Mouse (Mus musculus): ENCODE measurements at regions not wholly inside any gene's neighbourhood (a gene's known extent, or its start where the extent isn't known, plus 50 kb on each side); places are given as distances from the start of the nearest gene placed in this dataset.

GRCm38 (mm10) chr13:101203463-101203862, 370.2 kb upstream of the Slc30a5 start:
- no peak overlapping the region for H3K4me3 ChIP-seq (replicated peaks in 1 of 3; ENCODE audit: low read depth in 2 of 3, low read length in 2 of 3, poor library complexity in 1 of 3)
- no peaks in the 10 kb centered on the region for H3K27me3 ChIP-seq (replicated peaks)
- no peak overlapping the region for H3K4me2 ChIP-seq (ENCODE audit: insufficient read depth, low read depth, poor library complexity, severe bottlenecking)
- TF ChIP-seq MXI1 (IDR thresholded peaks at IDR 0.05; ENCODE audit: low read depth, low read length) = no peak
- no peak for TF ChIP-seq CHD2 (IDR thresholded peaks at IDR 0.05; ENCODE audit: low read length)
- no peak for TF ChIP-seq HCFC1 (IDR thresholded peaks at IDR 0.05; ENCODE audit: low read depth, low read length)
- no peaks in the 10 kb centered on the region for H3K36me3 ChIP-seq (replicated peaks in 1 of 2; ENCODE audit: control insufficient read depth in 1 of 2, insufficient read depth in 1 of 2, low read length in 1 of 2)
- H3K9ac ChIP-seq (ENCODE audit: insufficient read depth, low read depth) = no peak overlapping the region
- peaks cover 0 to 5% of the 10 kb centered on the region in 2 experiments; a peak in 1 of 4 replicates for H3K4me1 ChIP-seq (ENCODE audit: control insufficient read depth in 1 of 2, insufficient read depth in 2 of 2)
- no peaks in the 10 kb centered on the region for H3K79me2 ChIP-seq (replicated peaks; ENCODE audit: control insufficient read depth, extremely low read depth, insufficient read depth, poor library complexity, severe bottlenecking)
- H3K27ac ChIP-seq (ENCODE audit: insufficient read depth, low read depth) = no peak overlapping the region
- dilution Hi-C loops (cut with MboI; ENCODE audit: extremely low pct_ligation_motif_present, extremely low pct_unique_long_range_greater_than_20kb, low sequenced_read_pairs) (no loop called here), in situ Hi-C loops (cut with MboI; ENCODE audit: low pct_ligation_motif_present, low pct_unique_long_range_greater_than_20kb, low sequenced_read_pairs) (no loop called here)
- peak; percentile 12 for DNase-seq (ENCODE audit: extremely low read depth)
- H3K9me3 ChIP-seq (replicated peaks; ENCODE audit: low read length) = no peaks in the 10 kb centered on the region

GRCm38 (mm10) chr13:101202565-101203313, 369.5 kb upstream of the Slc30a5 start:
- H3K4me3 ChIP-seq (replicated peaks in 1 of 3; ENCODE audit: low read depth in 2 of 3, low read length in 2 of 3, poor library complexity in 1 of 3) = no peak overlapping the region
- no peak for DNase-seq (ENCODE audit: extremely low read depth)
- H3K4me2 ChIP-seq (ENCODE audit: insufficient read depth, low read depth, poor library complexity, severe bottlenecking) = no peak overlapping the region
- no peaks in the 10 kb centered on the region for H3K79me2 ChIP-seq (replicated peaks; ENCODE audit: control insufficient read depth, extremely low read depth, insufficient read depth, poor library complexity, severe bottlenecking)
- TF ChIP-seq MXI1 (IDR thresholded peaks at IDR 0.05; ENCODE audit: low read depth, low read length) (no peak), POLR2AphosphoS2 (IDR thresholded peaks at IDR 0.05; ENCODE audit: low read depth, low read length) (no peak), KAT2A (IDR thresholded peaks at IDR 0.05; ENCODE audit: insufficient replicate concordance, low read length) (no peak), USF2 (conservative IDR thresholded peaks at IDR 0.05; ENCODE audit: low read depth, low read length) (no peak), JUN (IDR thresholded peaks at IDR 0.05; ENCODE audit: insufficient read depth, low read depth, low read length) (no peak), RAD21 (IDR thresholded peaks at IDR 0.05; ENCODE audit: low read depth, low read length) (no peak), ZMIZ1 (IDR thresholded peaks at IDR 0.05; ENCODE audit: low read depth, low read length) (no peak), CHD1 (IDR thresholded peaks at IDR 0.05; ENCODE audit: low read depth, low read length) (no peak)
- no peaks in the 10 kb centered on the region for H3K27me3 ChIP-seq (replicated peaks)
- peaks cover 0 to 5% of the 10 kb centered on the region in 2 experiments; a peak in 1 of 4 replicates for H3K4me1 ChIP-seq (ENCODE audit: control insufficient read depth in 1 of 2, insufficient read depth in 2 of 2)
- H3K9me3 ChIP-seq (replicated peaks; ENCODE audit: low read length) = no peaks in the 10 kb centered on the region
- H3K27ac ChIP-seq (ENCODE audit: insufficient read depth, low read depth) = no peak overlapping the region
- in situ Hi-C loops (cut with MboI; ENCODE audit: low pct_ligation_motif_present, low pct_unique_long_range_greater_than_20kb, low sequenced_read_pairs) = no loop called here
- no peak overlapping the region for H3K9ac ChIP-seq (ENCODE audit: insufficient read depth, low read depth)
- dilution Hi-C loops (cut with MboI; ENCODE audit: extremely low pct_ligation_motif_present, extremely low pct_unique_long_range_greater_than_20kb, low sequenced_read_pairs) = no loop called here
- H3K36me3 ChIP-seq (replicated peaks in 1 of 2; ENCODE audit: control insufficient read depth in 1 of 2, insufficient read depth in 1 of 2, low read length in 1 of 2) = no peaks in the 10 kb centered on the region

- Histone ChIP-seq H3K4me1 (ENCODE audit: control insufficient read depth in 1 of 2, insufficient read depth in 2 of 2) (no peaks in the 10 kb centered on the region), H3K36me3 (replicated peaks in 1 of 2; ENCODE audit: control insufficient read depth in 1 of 2, insufficient read depth in 1 of 2, low read length in 1 of 2) (no peaks in the 10 kb centered on the region), H3K27ac (ENCODE audit: insufficient read depth, low read depth) (no peak overlapping the region), H3K4me2 (ENCODE audit: insufficient read depth, low read depth, poor library complexity, severe bottlenecking) (no peak overlapping the region), H3K9me3 (replicated peaks; ENCODE audit: low read length) (no peaks in the 10 kb centered on the region), H3K27me3 (replicated peaks) (no peaks in the 10 kb centered on the region), H3K9ac (ENCODE audit: insufficient read depth, low read depth) (no peak overlapping the region), H3K79me2 (replicated peaks; ENCODE audit: control insufficient read depth, extremely low read depth, insufficient read depth, poor library complexity, severe bottlenecking) (no peaks in the 10 kb centered on the region), H3K4me3 (replicated peaks in 1 of 3; ENCODE audit: low read depth in 2 of 3, low read length in 2 of 3, poor library complexity in 1 of 3) (no peak overlapping the region)
- dilution Hi-C loops (cut with MboI; ENCODE audit: extremely low pct_ligation_motif_present, extremely low pct_unique_long_range_greater_than_20kb, low sequenced_read_pairs) (no loop called here), in situ Hi-C loops (cut with MboI; ENCODE audit: low pct_ligation_motif_present, low pct_unique_long_range_greater_than_20kb, low sequenced_read_pairs) (no loop called here)
- 0 out of 2 replicates have a peak, but pooled peaks have one; percentile 20 for TF ChIP-seq MAX (IDR thresholded peaks at IDR 0.05; ENCODE audit: low read length)
- no peak for TF ChIP-seq SMC3 (IDR thresholded peaks at IDR 0.05; ENCODE audit: low read depth, low read length)
- DNase-seq (ENCODE audit: extremely low read depth) = no peak
These were observed 357.1 kb upstream of the Slc30a5 start for GRCm38 (mm10) chr13:101190249-101190830.

Measured in CH12.LX (cell line).